Mouse (Mus musculus) small intestine, adult 2 months (tissue): ENCODE results near the gene Hsdl2.

Experiments used
- CTCF ChIP-seq: fragments of 200-500 bp; IDR thresholded peaks from 2 replicates; pipeline ENCODE4 v1.5.1; 2012; ENCODE audit warnings: low read depth, mild to moderate bottlenecking, control low read depth, inconsistent platforms, low read length, moderate library complexity, mixed read lengths; ENCODE audit not compliant: insufficient replicate concordance, insufficient read length; ENCODE audit errors: extremely low read depth
- POLR2A ChIP-seq: fragments of 200-500 bp; IDR thresholded peaks from 2 replicates; pipeline ENCODE4 v1.6.1; 2012; ENCODE audit warnings: low read depth, mild to moderate bottlenecking, control low read depth, inconsistent platforms, low read length, moderate library complexity

GRCm38 (mm10) chr4:59596556-59596955, 15.2 kb downstream of the Hsdl2 start:
- TF ChIP-seq POLR2A = no peak
- TF ChIP-seq CTCF = no peak
